Mouse (Mus musculus) cerebellum, adult 2 months (tissue): ENCODE results near the gene Ppp3ca. TPM values are rescaled to one million over a fixed set of nuclear protein-coding genes. Genes with fewer than 3 reads are reported as not detected.
"Not testable (repeated sequence)": the region's sequence is repeated elsewhere in the genome, so short reads cannot be mapped to it uniquely, and the experiment has no call there.

Experiments used
- DNase-seq, 2 experiments: peaks; one replicate each; pipeline ENCODE4 v3.0.0; 2021
- H3K27ac ChIP-seq: fragments of 200-500 bp; 2 replicates; pipeline ENCODE4 v1.5.1; 2012; ENCODE audit warnings: low read length, control low read depth, inconsistent platforms; ENCODE audit not compliant: insufficient read depth
- H3K27me3 ChIP-seq: fragments of 200-500 bp; 2 replicates; pipeline ENCODE4 v1.6.1; 2012; ENCODE audit warnings: inconsistent platforms, mild to moderate bottlenecking, low read length, moderate library complexity; ENCODE audit not compliant: control insufficient read depth, insufficient read depth
- H3K4me1 ChIP-seq: fragments of 200-500 bp; 2 replicates; pipeline ENCODE4 v1.6.1; 2011; ENCODE audit warnings: low read length; ENCODE audit not compliant: control insufficient read depth, insufficient read depth
- H3K4me3 ChIP-seq: fragments of 200-500 bp; replicated peaks from 2 replicates; pipeline ENCODE3; 2011; ENCODE audit warnings: mild to moderate bottlenecking, low read depth, low read length, control low read depth; ENCODE audit not compliant: insufficient read depth
- CTCF ChIP-seq: fragments of 200-500 bp; IDR thresholded peaks from 2 replicates; pipeline ENCODE4 v1.5.1; 2011; ENCODE audit warnings: low read depth, mild to moderate bottlenecking, control low read depth, low read length, moderate library complexity, borderline replicate concordance; ENCODE audit not compliant: insufficient read depth
- POLR2A ChIP-seq: fragments of 200-500 bp; IDR thresholded peaks from 2 replicates; pipeline ENCODE4 v1.6.1; 2011; ENCODE audit warnings: low read length, control low read depth, borderline replicate concordance; ENCODE audit not compliant: insufficient read depth
- WGBS: fragments of 180-500 bp; shearing (Covaris S2); methylation state at CpG from one replicate; pipeline ENCODE4 v1.1.7; 2018; 5-methylcytosine and 5-hydroxymethylcytosine counted together
- polyA plus RNA-seq: library from polyadenylated mRNA; depleted of rRNA; stranded (reverse); fragments of >200 nt; gene quantifications from 2 replicates; pipeline ENCODE4 v1.2.3, GENCODE M21; 2012

Ppp3ca gene
- polyA plus RNA-seq, 1 experiment: 334 TPM

- Histone ChIP-seq H3K27me3 (no peaks in the 10 kb centered on the region), H3K27ac (peak overlapping the region; percentile 50; the same call in 1 of the 2 replicates), H3K4me3 (no peak overlapping the region), H3K4me1 (peaks cover 35% of the 10 kb centered on the region; the same call in 1 of the 2 replicates)
- DNase-seq: no peak
- TF ChIP-seq CTCF (no peak), POLR2A (no peak)
- 58% methylated on average over 7 of the region's 7 CpGs for WGBS
These were observed 20.0 kb downstream of the Ppp3ca start for GRCm38 (mm10) chr3:136689793-136690543.

GRCm38 (mm10) chr3:136691984-136692383, 22.1 kb downstream of the Ppp3ca start:
- 39% methylated on average over 7 of the region's 7 CpGs for WGBS
- no peak overlapping the region for H3K4me3 ChIP-seq
- no peak overlapping the region; the same call in 1 of the 2 replicates for H3K27ac ChIP-seq
- TF ChIP-seq CTCF: no peak
- no peak for TF ChIP-seq POLR2A
- H3K4me1 ChIP-seq: peaks cover 41% of the 10 kb centered on the region
- no peak for DNase-seq
- no peaks in the 10 kb centered on the region for H3K27me3 ChIP-seq

GRCm38 (mm10) chr3:136693547-136693946, 23.6 kb downstream of the Ppp3ca start:
- Histone ChIP-seq H3K27ac (no peak overlapping the region), H3K27me3 (no peaks in the 10 kb centered on the region), H3K4me3 (no peak overlapping the region), H3K4me1 (peaks cover 39% of the 10 kb centered on the region)
- 16% methylated on average over 1 of the region's 1 CpGs for WGBS
- TF ChIP-seq POLR2A (no peak), CTCF (no peak)
- DNase-seq: peak in 1 of 2 experiments; percentile 71

GRCm38 (mm10) chr3:136697626-136698191, 27.8 kb downstream of the Ppp3ca start:
- no peak for DNase-seq
- Histone ChIP-seq H3K4me3 (no peak overlapping the region), H3K4me1 (peaks cover 44% of the 10 kb centered on the region), H3K27me3 (no peaks in the 10 kb centered on the region), H3K27ac (no peak overlapping the region)
- TF ChIP-seq CTCF (no peak), POLR2A (no peak)
- 40% methylated on average over 3 of the region's 3 CpGs for WGBS

GRCm38 (mm10) chr3:136699711-136700110, 29.8 kb downstream of the Ppp3ca start:
- H3K4me3 ChIP-seq, H3K27ac ChIP-seq, H3K27me3 ChIP-seq: not testable (repeated sequence)
- DNase-seq: peak in 1 of 2 experiments; percentile 26
- peaks cover 34% of the 10 kb centered on the region for H3K4me1 ChIP-seq

- 44% methylated on average over 11 of the region's 11 CpGs for WGBS
- Histone ChIP-seq H3K27ac (peak overlapping the region; percentile 24), H3K4me1 (peaks cover 32% of the 10 kb centered on the region), H3K27me3 (no peaks in the 10 kb centered on the region), H3K4me3 (no peak overlapping the region)
- DNase-seq: peak in 1 of 2 experiments; percentile 20
- TF ChIP-seq CTCF (no peak), POLR2A (no peak)
These were observed 30.6 kb downstream of the Ppp3ca start for GRCm38 (mm10) chr3:136700447-136701009.

GRCm38 (mm10) chr3:136702861-136703260, 32.9 kb downstream of the Ppp3ca start:
- no peak overlapping the region for H3K4me3 ChIP-seq
- 69% methylated on average over 2 of the region's 2 CpGs for WGBS
- H3K27me3 ChIP-seq: no peaks in the 10 kb centered on the region
- H3K4me1 ChIP-seq: peaks cover 34% of the 10 kb centered on the region
- no peak for TF ChIP-seq CTCF
- TF ChIP-seq POLR2A: no peak
- DNase-seq: no peak
- no peak overlapping the region for H3K27ac ChIP-seq
